Mouse (Mus musculus) olfactory bulb, adult 2 months (tissue): ENCODE results near the gene Pde4b.

ENCODE experiments used
- CTCF ChIP-seq: fragments of 200-500 bp; IDR thresholded peaks from 2 replicates; pipeline ENCODE4 v1.5.1; 2012; ENCODE audit warnings: low read depth, mild to moderate bottlenecking, low read length, moderate library complexity; ENCODE audit not compliant: insufficient read depth
- POLR2A ChIP-seq: fragments of 200-500 bp; IDR thresholded peaks from 2 replicates; pipeline ENCODE4 v1.6.1; 2012; ENCODE audit warnings: mild to moderate bottlenecking, low read depth, low read length, moderate library complexity; ENCODE audit not compliant: insufficient read depth

DNA sequence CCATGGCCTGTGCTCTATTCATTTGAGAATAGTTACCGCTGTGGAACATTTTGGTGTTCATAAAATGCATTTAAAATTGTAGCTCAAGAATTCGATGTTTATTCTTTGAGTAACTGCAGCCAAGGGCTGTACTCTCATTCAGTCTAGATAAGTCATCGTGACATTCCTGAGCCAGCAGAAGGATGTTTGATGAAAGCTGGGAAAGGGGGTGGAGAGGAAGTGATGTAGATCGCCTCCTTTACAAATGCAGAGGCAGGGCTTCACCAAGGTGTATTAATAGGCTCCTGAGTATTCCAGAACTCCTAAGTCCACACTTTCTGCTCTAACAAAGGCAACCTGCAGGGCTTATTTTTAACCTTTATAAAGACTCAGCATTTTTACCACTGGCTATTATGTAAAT is 14.9 kb downstream of the Pde4b start:
- TF ChIP-seq CTCF (no peak), POLR2A (no peak)
